In the genomic region with DNA sequence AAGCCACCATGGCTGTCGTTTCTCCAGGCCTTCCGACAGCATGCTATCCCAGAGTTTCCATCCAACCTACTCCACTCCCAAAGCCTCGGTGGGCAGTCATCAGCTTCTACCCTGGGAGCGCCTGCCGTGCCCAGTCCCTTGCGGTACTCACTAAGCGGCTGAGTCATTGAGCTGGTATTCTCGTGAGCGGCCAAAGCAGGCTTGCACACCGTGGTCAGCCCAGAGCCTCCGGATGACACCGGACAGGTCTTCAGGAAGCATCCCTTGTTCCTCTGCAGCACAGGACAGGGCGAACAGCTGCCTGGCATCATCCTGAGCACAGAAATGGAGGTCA, we compare ENCODE assay signal across 10 mouse cellular contexts. TPM values are rescaled to one million over a fixed set of nuclear protein-coding genes. Genes with fewer than 3 reads are reported as not detected.
DNase-seq lines count a peak whose midpoint lies in the region; ATAC-seq and TF ChIP-seq lines count a peak whose summit lies in the region.
"Had no signal": no experiment of that assay in that cellular context is flagged by ENCODE, and none has a peak within 500 bp of the region (broad histone marks: within the 10 kb centered on the region; RNA-seq: fewer than 3 reads in every experiment).

No protein-coding gene starts in this region.

- H3K36me3 ChIP-seq in limb, embryonic 13.5 days, result peaks cover 86% of the 10 kb centered on the region
- H3K36me3 ChIP-seq in limb, embryonic 10.5 days, result peaks cover 93% of the 10 kb centered on the region
- H3K36me3 ChIP-seq in midbrain, postnatal 0 days (ENCODE audit: insufficient read depth, low read length), result peaks cover 57% of the 10 kb centered on the region

- no peak for TF ChIP-seq CTCF in midbrain, postnatal 0 days (IDR thresholded peaks at IDR 0.05)

- peak; percentile 63 for DNase-seq in adrenal gland, postnatal 14 days
- DNase-seq in adrenal gland, adult 8-10 months, result no peak
- DNase-seq in limb, embryonic 10.5 days (ENCODE audit: low spot score), result no peak
- peak; percentile 64 for DNase-seq in heart, postnatal 4 days
- DNase-seq in midbrain, postnatal 0 days (ENCODE audit: low spot score), result no peak
- no peak for DNase-seq in B cell, adult 2 months

- no peaks in the 10 kb centered on the region for H3K27me3 ChIP-seq in limb, embryonic 13.5 days
- H3K27me3 ChIP-seq in limb, embryonic 10.5 days (ENCODE audit: low read depth, poor library complexity, severe bottlenecking), result no peaks in the 10 kb centered on the region
- H3K27me3 ChIP-seq in midbrain, postnatal 0 days (ENCODE audit: insufficient read depth, low read length), result no peaks in the 10 kb centered on the region

- H3K9ac ChIP-seq in limb, embryonic 13.5 days, result no peak overlapping the region
- H3K9ac ChIP-seq in midbrain, postnatal 0 days (replicated peaks; ENCODE audit: low read length, poor library complexity, severe bottlenecking), result no peak overlapping the region

- ATAC-seq in limb, embryonic 13.5 days (ENCODE audit: low FRiP score, low read depth), result no peak
- no peak for ATAC-seq in midbrain, postnatal 0 days (ENCODE audit: low FRiP score)
- no peak for ATAC-seq in megakaryocyte, adult 5-6 weeks (ENCODE audit: poor library complexity, severe bottlenecking)
- ATAC-seq: inflammation-experienced regulatory T-cells, adult 6 months had no signal

- 81% methylated on average over 13 of the region's 13 CpGs for WGBS in limb, embryonic 13.5 days
- 87% methylated on average over 13 of the region's 13 CpGs for WGBS in limb, embryonic 10.5 days
- WGBS in midbrain, postnatal 0 days, result 76% methylated on average over 13 of the region's 13 CpGs

- H3K4me2 ChIP-seq in limb, embryonic 13.5 days (replicated peaks), result no peak overlapping the region
- no peak overlapping the region for H3K4me2 ChIP-seq in midbrain, postnatal 0 days (ENCODE audit: low read depth, low read length, poor library complexity, severe bottlenecking)

- H3K9me3 ChIP-seq in limb, embryonic 13.5 days, result no peaks in the 10 kb centered on the region
- no peaks in the 10 kb centered on the region for H3K9me3 ChIP-seq in limb, embryonic 10.5 days (replicated peaks)
- no peaks in the 10 kb centered on the region for H3K9me3 ChIP-seq in midbrain, postnatal 0 days (ENCODE audit: low read length)

- H3K27ac ChIP-seq in limb, embryonic 13.5 days, result 0 out of 2 replicates have a peak overlapping the region, but pooled peaks have one; percentile 15
- H3K27ac ChIP-seq in limb, embryonic 10.5 days, result no peak overlapping the region
- H3K27ac ChIP-seq in midbrain, postnatal 0 days (ENCODE audit: low read depth, low read length), result 0 out of 2 replicates have a peak overlapping the region, but pooled peaks have one; percentile 27

- no peaks in the 10 kb centered on the region for H3K4me1 ChIP-seq in limb, embryonic 13.5 days
- 0 out of 2 replicates have a peak, but pooled peaks cover under 1% of the 10 kb centered on the region for H3K4me1 ChIP-seq in limb, embryonic 10.5 days
- no peaks in the 10 kb centered on the region for H3K4me1 ChIP-seq in midbrain, postnatal 0 days (ENCODE audit: insufficient read depth, low read length)

- H3K4me3 ChIP-seq in limb, embryonic 13.5 days, result no peak overlapping the region
- H3K4me3 ChIP-seq in limb, embryonic 10.5 days, result no peak overlapping the region
- no peak overlapping the region for H3K4me3 ChIP-seq in midbrain, postnatal 0 days (ENCODE audit: low read depth, low read length)

RNA-seq across cellular contexts. Expression of a gene that starts 10.5 kb away (rescaled TPM):
- 8.3 and 8.7 TPM in 2 replicates for total RNA-seq in adrenal gland, postnatal 14 days (2021)
- total RNA-seq in adrenal gland, adult 8-10 months (2022), result 1 to 10 TPM; 5.0 to 7.7 (median 6.2) TPM
- 8.0 and 8.6 TPM in 2 replicates for polyA plus RNA-seq in limb, embryonic 13.5 days (2015; fragmentation: Nextera tagmentation; extraction: Ambion mirVana)
- polyA plus RNA-seq in limb, embryonic 10.5 days (2016; fragmentation: Nextera tagmentation; extraction: Ambion mirVana), result 2.2 and 3.6 TPM in 2 replicates
- total RNA-seq in heart, postnatal 4 days (2021), result 10 to 100 TPM; 16.2 to 18.8 TPM
- 5.7 and 16.7 TPM in 2 replicates for total RNA-seq in midbrain, postnatal 0 days (2014; rRNA removed)
- polyA plus RNA-seq in midbrain, postnatal 0 days (2015; fragmentation: Nextera tagmentation; extraction: Ambion mirVana), result 4.0 and 5.1 TPM in 2 replicates
- total RNA-seq in megakaryocyte, adult 5-6 weeks (2015), result not detected in 2 replicates
- total RNA-seq in megakaryocyte, adult 5-6 weeks (2017), result 0.08 TPM in 1 of 2 replicates, not detected in the other
- total RNA-seq: megakaryocyte progenitor cell, adult 5-6 weeks had no signal
- polyA plus RNA-seq: inflammation-experienced regulatory T-cells, adult 6 months had no signal

RNA-seq across cellular contexts. Expression of a gene that starts 15.7 kb away (rescaled TPM):
- total RNA-seq in adrenal gland, postnatal 14 days (2021), result 249 and 284 TPM in 2 replicates
- 100 to 1,000 TPM; 229 to 382 (median 295) TPM for total RNA-seq in adrenal gland, adult 8-10 months (2022)
- 383 and 392 TPM in 2 replicates for polyA plus RNA-seq in limb, embryonic 13.5 days (2015; fragmentation: Nextera tagmentation; extraction: Ambion mirVana)
- 355 and 403 TPM in 2 replicates for polyA plus RNA-seq in limb, embryonic 10.5 days (2016; fragmentation: Nextera tagmentation; extraction: Ambion mirVana)
- total RNA-seq in heart, postnatal 4 days (2021), result 100 to 1,000 TPM; 462 to 469 TPM
- 224 and 241 TPM in 2 replicates for total RNA-seq in midbrain, postnatal 0 days (2014; rRNA removed)
- polyA plus RNA-seq in midbrain, postnatal 0 days (2015; fragmentation: Nextera tagmentation; extraction: Ambion mirVana), result 260 and 264 TPM in 2 replicates
- total RNA-seq in megakaryocyte, adult 5-6 weeks (2015), result 749 and 768 TPM in 2 replicates
- total RNA-seq in megakaryocyte, adult 5-6 weeks (2017), result 859 and 871 TPM in 2 replicates

RNA-seq across cellular contexts. Expression of a gene that starts 32.1 kb away (rescaled TPM):
- total RNA-seq in adrenal gland, postnatal 14 days (2021), result 42.1 and 43.1 TPM in 2 replicates
- total RNA-seq in adrenal gland, adult 8-10 months (2022), result 10 to 100 TPM; 36.7 to 49.1 (median 39.8) TPM
- polyA plus RNA-seq in limb, embryonic 13.5 days (2015; fragmentation: Nextera tagmentation; extraction: Ambion mirVana), result 44.3 and 49.5 TPM in 2 replicates
- 55.0 and 69.4 TPM in 2 replicates for polyA plus RNA-seq in limb, embryonic 10.5 days (2016; fragmentation: Nextera tagmentation; extraction: Ambion mirVana)
- total RNA-seq in heart, postnatal 4 days (2021), result 10 to 100 TPM; 41.6 to 44.4 TPM
- 8.4 and 8.9 TPM in 2 replicates for total RNA-seq in midbrain, postnatal 0 days (2014; rRNA removed)
- 6.5 and 7.5 TPM in 2 replicates for polyA plus RNA-seq in midbrain, postnatal 0 days (2015; fragmentation: Nextera tagmentation; extraction: Ambion mirVana)
- total RNA-seq in megakaryocyte, adult 5-6 weeks (2015), result 6.8 and 11.1 TPM in 2 replicates
- total RNA-seq in megakaryocyte, adult 5-6 weeks (2017), result 8.7 and 9.9 TPM in 2 replicates

RNA-seq across cellular contexts. Expression of a gene that starts 38.9 kb away (rescaled TPM):
- 1.4 and 1.6 TPM in 2 replicates for total RNA-seq in adrenal gland, postnatal 14 days (2021)
- total RNA-seq in adrenal gland, adult 8-10 months (2022), result 1 to 10 TPM; 1.5 to 2.3 (median 2.0) TPM
- 1.5 and 1.7 TPM in 2 replicates for polyA plus RNA-seq in limb, embryonic 13.5 days (2015; fragmentation: Nextera tagmentation; extraction: Ambion mirVana)
- 0.56 and 0.82 TPM in 2 replicates for polyA plus RNA-seq in limb, embryonic 10.5 days (2016; fragmentation: Nextera tagmentation; extraction: Ambion mirVana)
- total RNA-seq in heart, postnatal 4 days (2021), result 1 to 10 TPM in 1 of 2 experiments, under 1 TPM in 1; 0.74 to 1.1 TPM
- total RNA-seq in midbrain, postnatal 0 days (2014; rRNA removed), result 1.1 and 4.3 TPM in 2 replicates
- polyA plus RNA-seq in midbrain, postnatal 0 days (2015; fragmentation: Nextera tagmentation; extraction: Ambion mirVana), result 1.8 and 2.2 TPM in 2 replicates
- 1.5 and 1.9 TPM in 2 replicates for total RNA-seq in megakaryocyte, adult 5-6 weeks (2015)
- 0.18 and 0.57 TPM in 2 replicates for total RNA-seq in megakaryocyte, adult 5-6 weeks (2017)

RNA-seq across cellular contexts. Expression of a gene that starts 40.8 kb away (rescaled TPM):
- 19.6 and 21.0 TPM in 2 replicates for total RNA-seq in adrenal gland, postnatal 14 days (2021)
- total RNA-seq in adrenal gland, adult 8-10 months (2022), result 10 to 100 TPM; 15.3 to 20.1 (median 17.0) TPM
- 18.4 and 19.6 TPM in 2 replicates for polyA plus RNA-seq in limb, embryonic 13.5 days (2015; fragmentation: Nextera tagmentation; extraction: Ambion mirVana)
- 20.1 and 22.5 TPM in 2 replicates for polyA plus RNA-seq in limb, embryonic 10.5 days (2016; fragmentation: Nextera tagmentation; extraction: Ambion mirVana)
- total RNA-seq in heart, postnatal 4 days (2021), result 10 to 100 TPM; 12.2 to 12.4 TPM
- total RNA-seq in midbrain, postnatal 0 days (2014; rRNA removed), result 22.7 and 35.4 TPM in 2 replicates
- polyA plus RNA-seq in midbrain, postnatal 0 days (2015; fragmentation: Nextera tagmentation; extraction: Ambion mirVana), result 20.4 and 24.4 TPM in 2 replicates
- total RNA-seq in megakaryocyte, adult 5-6 weeks (2015), result 7.2 and 15.3 TPM in 2 replicates
- 6.9 and 10.1 TPM in 2 replicates for total RNA-seq in megakaryocyte, adult 5-6 weeks (2017)

Comparison
In these comparisons a context has a peak if more than half of its experiments do, and no peak if none do; other contexts are left out.
1. DNase-seq: peak in adrenal gland, postnatal 14 days (single experiment) and heart, postnatal 4 days (single experiment); none in adrenal gland, adult 8-10 months (single experiment), limb, embryonic 10.5 days (single experiment), midbrain, postnatal 0 days (single experiment) and B cell, adult 2 months (0 of 2).